Mouse (Mus musculus): ENCODE measurements at regions not wholly inside any gene's neighbourhood (a gene's known extent, or its start where the extent isn't known, plus 50 kb on each side); places are given as distances from the start of the nearest gene placed in this dataset.

DNA sequence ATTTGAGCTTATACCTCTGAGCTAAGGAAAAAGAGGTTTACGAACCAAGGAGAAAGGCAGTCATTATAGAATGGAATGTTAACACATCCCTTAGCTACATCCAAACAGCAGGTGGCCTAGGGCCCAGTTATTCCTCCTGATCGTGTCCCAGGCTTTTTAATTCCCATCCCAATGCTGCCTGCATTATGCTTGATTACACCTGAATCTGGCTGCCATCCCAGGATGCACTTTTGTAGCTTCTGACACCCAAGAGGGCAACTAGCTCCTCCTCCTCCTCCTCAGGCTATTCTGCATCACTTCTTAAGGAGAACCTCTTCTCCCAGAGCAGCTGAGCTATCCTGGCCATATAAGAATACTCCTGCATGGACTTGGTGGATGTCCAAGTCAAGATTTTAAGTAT is 137.9 kb upstream of the Cox10 start:
- TF ChIP-seq EP300 (IDR thresholded peaks at IDR 0.05; ENCODE audit: low read depth) (no peak), CTCF (IDR thresholded peaks at IDR 0.05; ENCODE audit: low read depth) (no peak)
